Mouse (Mus musculus): ENCODE measurements around the gene Myom3. TPM values are rescaled to one million over a fixed set of nuclear protein-coding genes. Genes with fewer than 3 reads are reported as not detected.

Gene Myom3
- polyA plus RNA-seq, 1 experiment from 2014 or later, result 6.3 TPM

GRCm38 (mm10) chr4:135839293-135840011 lies 79.9 kb downstream of the Myom3 start:
- no peak overlapping the region for H3K4me3 ChIP-seq (replicated peaks)
- no peak overlapping the region for H3K9ac ChIP-seq
- no peaks in the 10 kb centered on the region for H3K36me3 ChIP-seq
- no peaks in the 10 kb centered on the region for H3K9me3 ChIP-seq (replicated peaks)
- H3K27ac ChIP-seq (replicated peaks), result no peak overlapping the region
- WGBS, result 75% methylated on average over 21 of the region's 21 CpGs
- H3K4me2 ChIP-seq (replicated peaks), result no peak overlapping the region
- no peak for ATAC-seq (ENCODE audit: insufficient number of reproducible peaks, low FRiP score, low TSS enrichment, low read depth)
- no peaks in the 10 kb centered on the region for H3K4me1 ChIP-seq
- H3K27me3 ChIP-seq, result no peaks in the 10 kb centered on the region

DNA sequence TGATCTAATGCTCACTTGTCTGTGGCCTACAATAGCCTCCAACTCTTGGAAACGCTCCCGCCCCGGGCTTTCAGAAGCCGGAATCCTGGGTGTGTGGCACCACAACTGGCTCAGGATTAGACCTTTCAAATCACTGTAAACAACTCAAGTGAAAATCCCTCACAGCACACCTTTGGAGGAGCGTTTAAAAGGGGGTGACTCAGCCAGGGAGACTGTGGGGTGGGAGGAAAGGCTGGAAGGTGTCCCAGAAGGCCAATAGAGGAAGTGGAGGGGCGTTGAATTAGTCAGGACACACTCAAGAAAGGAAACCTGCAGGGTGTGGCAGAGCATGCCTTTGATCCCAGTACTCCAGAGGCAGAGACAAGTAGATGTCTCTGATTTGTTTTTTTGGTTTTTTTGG lies 84.9 kb downstream of the Myom3 start:
- no peak overlapping the region for H3K4me2 ChIP-seq (replicated peaks)
- 0 out of 2 replicates have a peak, but pooled peaks cover 3% of the 10 kb centered on the region for H3K4me1 ChIP-seq
- no peak for ATAC-seq (ENCODE audit: insufficient number of reproducible peaks, low FRiP score, low TSS enrichment, low read depth)
- 72% methylated on average over 6 of the region's 6 CpGs for WGBS
- H3K4me3 ChIP-seq (replicated peaks), result no peak overlapping the region
- H3K36me3 ChIP-seq, result no peaks in the 10 kb centered on the region
- no peak overlapping the region for H3K27ac ChIP-seq (replicated peaks)
- H3K27me3 ChIP-seq, result no peaks in the 10 kb centered on the region
- no peak overlapping the region for H3K9ac ChIP-seq
- no peaks in the 10 kb centered on the region for H3K9me3 ChIP-seq (replicated peaks)

DNA sequence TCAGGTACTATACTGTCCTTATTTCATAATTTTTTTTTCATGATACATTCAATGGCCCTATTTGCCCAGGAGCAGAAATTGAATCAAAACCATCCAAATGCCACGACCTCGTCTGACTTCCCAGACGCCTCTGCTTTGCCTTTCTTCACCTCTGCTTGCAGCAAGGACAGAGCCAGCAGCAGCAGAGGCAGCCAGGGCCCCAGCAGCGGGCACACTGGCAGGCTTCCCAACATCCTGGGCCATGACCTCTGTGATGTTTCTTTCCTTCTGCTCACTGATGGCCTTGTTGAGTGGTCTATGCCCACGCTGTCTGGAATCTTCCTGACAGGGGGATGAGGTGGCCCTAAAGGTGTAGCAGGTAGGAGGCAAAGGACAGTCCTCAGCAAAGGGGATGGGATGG lies 88.1 kb downstream of the Myom3 start:
- no peak overlapping the region for H3K9ac ChIP-seq
- H3K27ac ChIP-seq (replicated peaks), result no peak overlapping the region
- WGBS, result 50% methylated on average over 5 of the region's 5 CpGs
- ATAC-seq (ENCODE audit: insufficient number of reproducible peaks, low FRiP score, low TSS enrichment, low read depth), result no peak
- H3K36me3 ChIP-seq, result no peaks in the 10 kb centered on the region
- no peak overlapping the region for H3K4me3 ChIP-seq (replicated peaks)
- H3K9me3 ChIP-seq (replicated peaks), result no peaks in the 10 kb centered on the region
- no peaks in the 10 kb centered on the region for H3K27me3 ChIP-seq
- peaks cover 14% of the 10 kb centered on the region for H3K4me1 ChIP-seq
- H3K4me2 ChIP-seq (replicated peaks), result no peak overlapping the region

DNA sequence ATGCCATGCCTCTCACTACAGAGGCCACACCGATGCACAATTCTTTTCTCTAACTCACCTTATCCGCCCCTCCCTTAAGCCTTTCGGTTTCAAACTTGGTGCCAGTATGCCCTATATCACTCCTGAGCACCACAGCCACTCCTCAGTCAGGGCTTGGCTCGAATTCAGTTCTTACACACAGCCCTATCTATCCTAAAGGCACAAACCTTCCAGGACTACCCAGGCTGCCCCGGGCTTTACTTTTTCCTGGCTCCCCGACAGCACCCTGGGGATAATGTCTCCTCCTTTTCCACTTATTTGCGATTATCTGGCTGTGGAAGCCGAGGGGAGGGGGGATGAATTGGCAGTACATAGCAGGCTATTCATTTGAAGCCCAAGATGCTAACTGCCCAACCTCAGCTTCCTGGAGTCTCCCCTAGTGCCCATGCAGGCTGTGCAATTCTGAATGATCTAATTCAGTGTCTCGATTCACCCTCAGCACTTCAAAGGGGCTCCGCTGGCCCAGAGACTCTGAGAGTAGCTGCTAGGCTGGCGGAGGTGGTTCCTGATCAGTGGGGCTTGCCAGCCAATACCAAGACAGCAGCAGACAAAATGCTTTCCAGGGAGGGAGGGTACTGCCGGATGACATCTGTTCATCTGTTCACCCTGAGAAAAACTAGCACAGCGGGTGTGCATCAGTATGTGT lies 91.0 kb downstream of the Myom3 start:
- Histone ChIP-seq H3K9me3 (replicated peaks) (no peaks in the 10 kb centered on the region), H3K4me3 (replicated peaks) (no peak overlapping the region), H3K27ac (replicated peaks) (peak overlapping the region; percentile 58; the same call in 1 of the 2 replicates), H3K4me2 (replicated peaks) (peak overlapping the region; percentile 12; the same call in 1 of the 2 replicates), H3K9ac (no peak overlapping the region), H3K36me3 (no peaks in the 10 kb centered on the region), H3K4me1 (peaks cover 26% of the 10 kb centered on the region), H3K27me3 (no peaks in the 10 kb centered on the region)
- peak; percentile 56; the same call in 1 of the 2 replicates for ATAC-seq (ENCODE audit: insufficient number of reproducible peaks, low FRiP score, low TSS enrichment, low read depth)
- 22% methylated on average over 13 of the region's 13 CpGs for WGBS

GRCm38 (mm10) chr4:135851942-135852341 lies 92.4 kb downstream of the Myom3 start:
- H3K27me3 ChIP-seq, result no peaks in the 10 kb centered on the region
- WGBS, result 76% methylated on average over 9 of the region's 9 CpGs
- H3K9ac ChIP-seq, result no peak overlapping the region
- H3K4me2 ChIP-seq (replicated peaks), result no peak overlapping the region
- no peak overlapping the region for H3K4me3 ChIP-seq (replicated peaks)
- H3K27ac ChIP-seq (replicated peaks), result no peak overlapping the region
- peaks cover 26% of the 10 kb centered on the region for H3K4me1 ChIP-seq
- no peaks in the 10 kb centered on the region for H3K36me3 ChIP-seq
- ATAC-seq (ENCODE audit: insufficient number of reproducible peaks, low FRiP score, low TSS enrichment, low read depth), result no peak
- no peaks in the 10 kb centered on the region for H3K9me3 ChIP-seq (replicated peaks)

DNA sequence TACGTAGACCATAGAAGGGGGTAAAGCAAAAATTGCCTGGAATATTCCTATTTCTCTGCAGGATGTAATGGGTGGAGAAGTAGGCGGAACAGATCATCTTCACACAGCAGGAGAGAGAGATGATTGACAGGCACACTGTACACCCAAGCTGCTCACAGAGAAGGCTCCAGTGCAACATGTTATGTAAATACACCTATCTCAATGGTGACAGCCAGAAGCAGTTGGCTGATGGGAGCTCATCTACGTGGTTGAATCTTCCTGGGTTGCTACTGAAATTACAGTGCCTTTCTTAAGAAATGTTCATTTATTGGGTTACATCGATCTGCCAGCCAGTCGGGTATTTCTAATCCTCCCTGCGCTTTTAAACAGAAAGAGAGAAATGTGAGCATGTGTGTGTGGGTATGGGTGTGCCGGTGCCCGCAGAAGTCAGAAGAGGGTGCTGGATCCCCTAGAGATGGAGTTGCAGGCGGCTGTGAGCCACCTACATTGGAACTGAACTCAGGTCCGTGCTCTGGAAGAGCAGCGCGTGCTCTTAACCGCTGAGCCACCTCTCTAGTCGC lies 94.6 kb downstream of the Myom3 start:
- WGBS, result 82% methylated on average over 14 of the region's 14 CpGs
- ATAC-seq (ENCODE audit: insufficient number of reproducible peaks, low FRiP score, low TSS enrichment, low read depth), result no peak
- Histone ChIP-seq H3K27ac (replicated peaks) (peak overlapping the region; percentile 99), H3K9me3 (replicated peaks) (no peaks in the 10 kb centered on the region), H3K4me1 (peaks cover 36% of the 10 kb centered on the region), H3K4me3 (replicated peaks) (no peak overlapping the region), H3K36me3 (no peaks in the 10 kb centered on the region), H3K9ac (no peak overlapping the region), H3K27me3 (no peaks in the 10 kb centered on the region), H3K4me2 (replicated peaks) (no peak overlapping the region)

DNA sequence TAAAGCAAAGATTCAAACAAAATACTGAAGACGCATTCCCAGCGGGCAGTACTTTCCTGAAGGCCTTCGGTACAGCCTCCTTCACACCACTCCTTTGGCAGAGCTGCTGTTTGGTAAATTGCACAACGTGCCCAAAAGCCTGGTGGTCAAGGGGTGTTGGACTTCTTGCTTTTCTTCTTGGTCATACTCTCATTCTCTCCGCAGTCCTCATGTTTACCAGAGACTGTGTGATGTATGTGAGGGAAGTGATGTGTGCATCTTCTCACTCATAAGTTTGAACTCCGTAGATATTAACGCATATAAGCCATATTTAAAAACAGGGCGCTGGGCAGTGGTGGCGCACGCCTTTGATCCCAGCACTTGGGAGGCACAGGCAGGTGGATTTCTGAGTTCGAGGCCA lies 95.1 kb downstream of the Myom3 start:
- Histone ChIP-seq H3K9me3 (replicated peaks) (no peaks in the 10 kb centered on the region), H3K4me1 (peaks cover 41% of the 10 kb centered on the region), H3K4me2 (replicated peaks) (peak overlapping the region; percentile 79), H3K27me3 (no peaks in the 10 kb centered on the region), H3K9ac (no peak overlapping the region), H3K4me3 (replicated peaks) (no peak overlapping the region; the same call in 1 of the 2 replicates), H3K27ac (replicated peaks) (peak overlapping the region; percentile 99), H3K36me3 (0 out of 2 replicates have a peak, but pooled peaks cover 4% of the 10 kb centered on the region)
- 74% methylated on average over 11 of the region's 11 CpGs for WGBS
- ATAC-seq (ENCODE audit: insufficient number of reproducible peaks, low FRiP score, low TSS enrichment, low read depth), result no peak

DNA sequence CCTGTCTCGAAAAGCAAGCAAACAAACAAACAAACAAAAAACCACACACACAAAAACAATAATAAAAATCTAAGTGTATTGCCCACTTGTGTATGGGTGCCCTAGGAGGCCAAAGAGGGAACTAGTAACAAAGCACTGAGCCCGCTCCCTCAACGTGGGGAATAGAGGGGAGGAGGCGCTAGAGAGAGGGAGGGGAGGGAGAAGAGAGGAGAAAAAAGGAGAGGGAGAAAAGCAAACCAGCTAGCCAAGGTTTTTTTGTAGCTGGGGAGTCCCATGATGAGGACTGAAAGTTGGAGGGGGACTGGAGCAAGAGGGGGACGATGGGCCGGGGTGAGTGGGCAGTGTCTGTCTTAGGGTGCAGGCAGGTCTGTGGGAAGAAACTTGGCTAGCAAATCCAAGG lies 95.6 kb downstream of the Myom3 start:
- Histone ChIP-seq H3K4me2 (replicated peaks) (peak overlapping the region; percentile 79), H3K27ac (replicated peaks) (peak overlapping the region; percentile 99), H3K27me3 (no peaks in the 10 kb centered on the region), H3K36me3 (0 out of 2 replicates have a peak, but pooled peaks cover 5% of the 10 kb centered on the region), H3K4me3 (replicated peaks) (peak overlapping the region; percentile 95), H3K4me1 (peaks cover 41% of the 10 kb centered on the region), H3K9ac (peak overlapping the region; percentile 90), H3K9me3 (replicated peaks) (no peaks in the 10 kb centered on the region)
- WGBS, result 8% methylated on average over 6 of the region's 6 CpGs
- no peak for ATAC-seq (ENCODE audit: insufficient number of reproducible peaks, low FRiP score, low TSS enrichment, low read depth)

DNA sequence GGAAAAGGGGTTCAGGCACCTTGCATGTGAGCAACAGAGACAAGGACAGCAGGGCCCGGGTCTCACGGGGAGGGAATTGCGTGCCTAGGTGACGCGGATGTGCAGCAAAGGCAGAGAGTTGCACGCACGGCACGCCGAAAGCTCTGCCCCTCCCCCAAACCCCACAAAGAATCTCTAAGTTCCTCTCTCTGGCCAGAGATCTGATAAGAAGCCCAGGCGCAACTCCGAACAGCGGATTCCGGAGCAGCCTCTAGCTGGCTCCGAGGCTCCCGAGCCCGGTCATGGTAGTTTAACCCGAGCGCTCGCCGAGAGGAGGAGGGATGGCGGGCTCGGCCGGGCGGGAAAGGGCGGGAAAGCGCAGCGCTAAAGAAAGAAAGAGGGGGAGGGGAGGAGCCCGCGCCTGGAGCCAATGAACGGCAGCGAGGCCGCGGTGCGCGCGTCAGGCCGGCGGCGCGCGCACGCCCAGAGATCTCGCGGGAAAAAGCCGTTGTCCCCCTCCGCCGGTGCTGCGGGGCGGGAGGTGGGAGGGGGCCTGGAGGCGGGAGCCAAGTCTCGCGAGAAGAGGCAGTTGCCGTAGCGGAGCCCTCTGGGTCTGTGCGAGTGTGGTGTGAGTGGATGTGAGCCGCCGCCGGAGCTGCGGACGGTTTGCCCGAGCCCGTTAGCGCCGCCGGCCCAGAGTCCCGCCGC lies 96.2 kb downstream of the Myom3 start, which contains the start of gene Srsf10:
TSS of gene Srsf10 (plus strand) at position 212 of the 687 bp plus-strand sequence.
- Histone ChIP-seq H3K4me3 (replicated peaks) (peak within 1 kb of the TSS; percentile 95), H3K9ac (peak within 1 kb of the TSS; percentile 93), H3K4me1 (peaks cover 35% of the 10 kb centered on the region), H3K4me2 (replicated peaks) (peak within 1 kb of the TSS; percentile 79), H3K9me3 (replicated peaks) (no peaks in the 10 kb centered on the region), H3K27ac (replicated peaks) (peak within 1 kb of the TSS; percentile 99), H3K27me3 (no peaks in the 10 kb centered on the region), H3K36me3 (0 out of 2 replicates have a peak, but pooled peaks cover 5% of the 10 kb centered on the region)
- WGBS, result under 1% methylated on average over 66 of the region's 67 CpGs
- peak; percentile 97 for ATAC-seq (ENCODE audit: insufficient number of reproducible peaks, low FRiP score, low TSS enrichment, low read depth)

- ATAC-seq (ENCODE audit: insufficient number of reproducible peaks, low FRiP score, low TSS enrichment, low read depth), result peak; percentile 68
- Histone ChIP-seq H3K9me3 (replicated peaks) (no peaks in the 10 kb centered on the region), H3K27ac (replicated peaks) (peak overlapping the region; percentile 99), H3K27me3 (no peaks in the 10 kb centered on the region), H3K4me1 (peaks cover 34% of the 10 kb centered on the region), H3K9ac (peak overlapping the region; percentile 93), H3K36me3 (0 out of 2 replicates have a peak, but pooled peaks cover 5% of the 10 kb centered on the region), H3K4me2 (replicated peaks) (peak overlapping the region; percentile 79), H3K4me3 (replicated peaks) (peak overlapping the region; percentile 95)
- WGBS, result under 1% methylated on average over 91 of the region's 91 CpGs
Measured at GRCm38 (mm10) chr4:135856223-135857091, 96.9 kb downstream of the Myom3 start.

Measured in embryonic facial prominence, embryonic 15.5 days (tissue).